Mouse (Mus musculus) ES-E14 (cell line): ENCODE measurements around the gene Hmgcl. TPM values are rescaled to one million over a fixed set of nuclear protein-coding genes. Genes with fewer than 3 reads are reported as not detected.

ENCODE experiments used
- DNase-seq: peaks from one replicate; pipeline ENCODE4 v3.0.0-alpha.2; 2013; ENCODE audit warnings: low read depth, low spot score
- H3K27ac ChIP-seq: 2 replicates; pipeline ENCODE4 v1.5.1; 2012; ENCODE audit warnings: low read depth, mild to moderate bottlenecking, low read length, moderate library complexity, mixed read lengths; ENCODE audit not compliant: poor library complexity, insufficient read depth, severe bottlenecking
- H3K36me3 ChIP-seq: 2 replicates; pipeline ENCODE4 v1.6.1; 2012; ENCODE audit warnings: mild to moderate bottlenecking, low read length, moderate library complexity, mixed read lengths; ENCODE audit not compliant: control insufficient read depth, poor library complexity, insufficient read depth, severe bottlenecking
- H3K4me1 ChIP-seq, 2 experiments: fragments of 150-350 bp in 1 of 2; sonication (generic) in 1 of 2; 2 replicates each; pipeline ENCODE4 v1.6.1; 2012; ENCODE audit warnings: low read length in 2 of 2, mild to moderate bottlenecking in 1 of 2, mixed read lengths in 1 of 2; ENCODE audit not compliant: control insufficient read depth in 2 of 2, insufficient read depth in 2 of 2, poor library complexity in 1 of 2
- H3K4me3 ChIP-seq, 2 experiments: fragments of 150-350 bp in 1 of 2; sonication (generic) in 1 of 2; 2 replicates each; pipeline ENCODE4 v1.5.1; 2012; ENCODE audit warnings: low read length in 2 of 2, low read depth in 1 of 2, mild to moderate bottlenecking in 1 of 2, mixed read lengths in 1 of 2; ENCODE audit not compliant: insufficient read depth in 1 of 2, poor library complexity in 1 of 2, severe bottlenecking in 1 of 2
- H3K9ac ChIP-seq: 2 replicates; pipeline ENCODE4 v1.6.1; 2012; ENCODE audit warnings: low read depth, mild to moderate bottlenecking, low read length, mixed read lengths; ENCODE audit not compliant: poor library complexity, insufficient read depth, severe bottlenecking
- H3K9me3 ChIP-seq: fragments of 150-350 bp; sonication (generic); 2 replicates; pipeline ENCODE4 v1.6.1; 2012; ENCODE audit warnings: low read depth, mild to moderate bottlenecking, low read length; ENCODE audit not compliant: control insufficient read depth, insufficient read depth
- CHD2 ChIP-seq: IDR thresholded peaks from 2 replicates; pipeline ENCODE4 v1.6.1; 2014; ENCODE audit warnings: mild to moderate bottlenecking, low read depth, low read length, inconsistent platforms
- HCFC1 ChIP-seq: IDR thresholded peaks from 2 replicates; pipeline ENCODE4 v1.6.1; 2012; ENCODE audit warnings: low read length, inconsistent platforms, borderline replicate concordance; ENCODE audit not compliant: insufficient read depth
- MAFK ChIP-seq: IDR thresholded peaks from 2 replicates; pipeline ENCODE4 v1.6.1; 2014; ENCODE audit warnings: mild to moderate bottlenecking, low read depth, low read length, inconsistent platforms; ENCODE audit not compliant: insufficient read depth
- ZC3H11A ChIP-seq: IDR thresholded peaks from 2 replicates; pipeline ENCODE4 v1.6.1; 2012; ENCODE audit warnings: low read depth, mild to moderate bottlenecking, inconsistent platforms, low read length, borderline replicate concordance
- ZNF384 ChIP-seq: IDR thresholded peaks from 2 replicates; pipeline ENCODE4 v1.6.1; 2012; ENCODE audit warnings: low read depth, low read length, inconsistent platforms
- in situ Hi-C, 2 experiments: fragments of 600-800 bp; cut with MboI; formaldehyde crosslinking; loops; one replicate each; pipeline ENCODE4 v1.15.1; 2025; ENCODE audit warnings: low sequenced_read_pairs in 2 of 2, inconsistent platforms in 1 of 2; ENCODE audit not compliant: unreplicated experiment in 2 of 2
- total RNA-seq: library from RNA; depleted of rRNA; stranded (reverse); fragments of 300-350 nt; gene quantifications from 2 replicates; pipeline ENCODE4 v1.2.3, GENCODE M21; 2012

The Hmgcl gene
- total RNA-seq, 1 experiment, result 15.6 TPM

GRCm38 (mm10) chr4:135968271-135968869 lies 22.1 kb downstream of the Hmgcl start:
- H3K9me3 ChIP-seq, result no peaks in the 10 kb centered on the region
- no peak overlapping the region for H3K27ac ChIP-seq
- TF ChIP-seq ZNF384, result no peak
- peaks cover 33% of the 10 kb centered on the region for H3K36me3 ChIP-seq
- H3K9ac ChIP-seq, result no peak overlapping the region; the same call in 1 of the 2 replicates
- in situ Hi-C loops, result no loop called here
- no peak for DNase-seq
- peaks cover 3 to 9% of the 10 kb centered on the region in 2 experiments; a peak in 1 of 4 replicates for H3K4me1 ChIP-seq
- H3K4me3 ChIP-seq, result no peak overlapping the region

- in situ Hi-C loops, result no loop called here
- TF ChIP-seq ZNF384, result no peak
- no peak for TF ChIP-seq ZC3H11A
- no peak for TF ChIP-seq CHD2
- TF ChIP-seq HCFC1, result no peak
- no peak for TF ChIP-seq MAFK
- H3K9ac ChIP-seq, result no peak overlapping the region
- H3K9me3 ChIP-seq, result no peaks in the 10 kb centered on the region
- H3K27ac ChIP-seq, result no peak overlapping the region
- DNase-seq, result no peak
- no peak overlapping the region for H3K4me3 ChIP-seq
- H3K36me3 ChIP-seq, result peaks cover 33% of the 10 kb centered on the region
- H3K4me1 ChIP-seq, result peaks cover 3 to 9% of the 10 kb centered on the region in 2 experiments; a peak in 1 of 4 replicates
Measured at GRCm38 (mm10) chr4:135969070-135969750, 23.0 kb downstream of the Hmgcl start.

DNA sequence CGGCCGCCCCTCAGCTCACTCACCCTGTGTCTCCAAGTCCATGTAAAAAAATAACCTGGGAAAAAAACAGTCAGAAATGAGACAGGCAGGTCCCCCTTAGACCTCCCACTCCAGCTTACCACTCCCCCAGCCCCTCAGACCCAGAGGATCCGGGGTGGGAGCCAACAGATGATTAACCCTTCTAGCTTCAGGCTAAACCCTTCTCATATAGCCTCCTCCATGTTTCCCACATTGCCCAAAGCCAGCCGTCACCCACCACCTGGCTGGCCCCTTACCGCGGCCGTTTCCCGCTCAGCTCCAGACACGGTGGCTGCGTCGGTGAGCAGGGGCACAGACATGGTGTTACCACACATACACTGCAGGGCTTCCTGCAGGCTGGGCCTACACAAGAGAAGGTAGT lies 24.3 kb downstream of the Hmgcl start:
- H3K27ac ChIP-seq, result no peak overlapping the region
- in situ Hi-C loops, result no loop called here
- peaks cover 40% of the 10 kb centered on the region for H3K36me3 ChIP-seq
- H3K4me1 ChIP-seq, result peaks cover 3 to 7% of the 10 kb centered on the region in 2 experiments; a peak in 1 of 4 replicates
- DNase-seq, result no peak
- no peak for TF ChIP-seq ZC3H11A
- no peak for TF ChIP-seq MAFK
- no peak for TF ChIP-seq HCFC1
- no peak for TF ChIP-seq ZNF384
- TF ChIP-seq CHD2, result no peak
- H3K4me3 ChIP-seq, result no peak overlapping the region
- H3K9ac ChIP-seq, result no peak overlapping the region
- no peaks in the 10 kb centered on the region for H3K9me3 ChIP-seq

- TF ChIP-seq CHD2 (no peak), MAFK (no peak), ZNF384 (no peak), ZC3H11A (no peak)
- in situ Hi-C loops, result no loop called here
- Histone ChIP-seq H3K27ac (no peak overlapping the region), H3K9me3 (no peaks in the 10 kb centered on the region), H3K4me3 (peak overlapping the region; percentile 89 to 93), H3K36me3 (peaks cover 40% of the 10 kb centered on the region), H3K9ac (peak overlapping the region; percentile 85), H3K4me1 (peaks cover 3 to 7% of the 10 kb centered on the region in 2 experiments; a peak in 1 of 4 replicates)
- no peak for DNase-seq
Measured at GRCm38 (mm10) chr4:135971805-135972555, 25.7 kb downstream of the Hmgcl start.
